In genomic region chr14:31519165-31519564, GRCm38 (mm10) we compare ENCODE assay signal across 10 mouse cellular contexts. TPM values are rescaled to one million over a fixed set of nuclear protein-coding genes. Genes with fewer than 3 reads are reported as not detected.
A peak's percentile ranks its signal among the peaks of the same experiment; 100 is the strongest.
DNase-seq lines count a peak whose midpoint lies in the region; TF ChIP-seq lines count a peak whose summit lies in the region.
"Had no signal": no experiment of that assay in that cellular context is flagged by ENCODE, and none has a peak within 500 bp of the region (broad histone marks: within the 10 kb centered on the region; RNA-seq: fewer than 3 reads in every experiment).

No protein-coding gene starts in this region.

- H3K27ac ChIP-seq in kidney, adult 2 months (ENCODE audit: insufficient read depth, low read depth, low read length), result no peak overlapping the region
- H3K27ac ChIP-seq: limb, embryonic 13.5 days; neural tube, embryonic 12.5 days had no signal

- TF ChIP-seq CTCF in lung, adult 2 months (IDR thresholded peaks at IDR 0.05; ENCODE audit: insufficient read depth, low read length), result peak; percentile 38; the same call in 1 of the 2 replicates
- TF ChIP-seq CTCF in kidney, adult 2 months (conservative IDR thresholded peaks at IDR 0.05; ENCODE audit: insufficient read depth, insufficient read length, low read depth, low read length), result peak; percentile 80

- no peak for TF ChIP-seq POLR2A in lung, adult 2 months (IDR thresholded peaks at IDR 0.05; ENCODE audit: borderline replicate concordance, extremely low read depth, low read depth, low read length)
- TF ChIP-seq POLR2A in kidney, adult 2 months (IDR thresholded peaks at IDR 0.05; ENCODE audit: low read depth, low read length), result no peak

- 9% methylated on average over 3 of the region's 3 CpGs for WGBS in lung, adult 2 months
- 15% methylated on average over 3 of the region's 3 CpGs for WGBS in kidney, adult 2 months

- H3K27me3 ChIP-seq in kidney, adult 2 months (replicated peaks; ENCODE audit: control insufficient read depth, insufficient read depth, low read length), result no peaks in the 10 kb centered on the region
- H3K27me3 ChIP-seq: limb, embryonic 13.5 days; neural tube, embryonic 12.5 days had no signal

- H3K36me3 ChIP-seq in kidney, adult 2 months (ENCODE audit: control insufficient read depth, insufficient read depth, low read length), result no peaks in the 10 kb centered on the region
- H3K36me3 ChIP-seq: limb, embryonic 13.5 days; neural tube, embryonic 12.5 days had no signal

- H3K4me3 ChIP-seq in lung, adult 2 months (replicated peaks; ENCODE audit: extremely low read depth, low read depth, low read length), result no peak overlapping the region
- H3K4me3 ChIP-seq in kidney, adult 2 months (ENCODE audit: insufficient read depth, low read depth, low read length), result no peak overlapping the region
- H3K4me3 ChIP-seq: limb, embryonic 13.5 days; neural tube, embryonic 12.5 days had no signal

- H3K4me1 ChIP-seq in lung, adult 2 months (ENCODE audit: control insufficient read depth, insufficient read depth, low read length), result no peaks in the 10 kb centered on the region
- H3K4me1 ChIP-seq in kidney, adult 2 months (ENCODE audit: control insufficient read depth, insufficient read depth, low read length), result no peaks in the 10 kb centered on the region; the same call in 1 of the 2 replicates
- H3K4me1 ChIP-seq: limb, embryonic 13.5 days; neural tube, embryonic 12.5 days had no signal

- peak; percentile 36 for DNase-seq in adrenal gland, postnatal 14 days
- no peak for DNase-seq in adrenal gland, postnatal 4 days (ENCODE audit: low spot score in 2 of 2)
- DNase-seq in lung, adult 2 months, result no peak
- DNase-seq in lung, postnatal 25 days (ENCODE audit: low spot score), result no peak
- DNase-seq in kidney, adult 2 months, result peak; percentile 65
- peak; percentile 30 for DNase-seq in skeletal muscle tissue, adult 2 months (ENCODE audit: low read depth, low spot score)
- no peak for DNase-seq in layer of hippocampus, postnatal 14 days (ENCODE audit: low spot score in 2 of 2)
- DNase-seq in layer of hippocampus, adult 18-20 months (ENCODE audit: low spot score in 2 of 2), result no peak

RNA-seq across cellular contexts. Expression of gene Mettl6, which starts 24.3 kb away (rescaled TPM):
- 22.0 and 30.2 TPM in 2 replicates for total RNA-seq in adrenal gland, postnatal 14 days (2021)
- total RNA-seq in adrenal gland, postnatal 4 days (2021), result 10 to 100 TPM; 36.3 to 40.2 TPM
- polyA plus RNA-seq in lung, adult 2 months (2012; rRNA removed), result 5.4 and 10.2 TPM in 2 replicates
- 5.9 and 9.2 TPM in 2 replicates for polyA plus RNA-seq in kidney, adult 2 months (2012; rRNA removed)
- total RNA-seq in layer of hippocampus, postnatal 14 days (2021), result 10 to 100 TPM; 27.6 to 28.5 TPM
- total RNA-seq in layer of hippocampus, adult 18-20 months (2021), result 10 to 100 TPM; 28.3 to 29.6 TPM

RNA-seq across cellular contexts. Expression of gene Eaf1, which starts 25.0 kb away (rescaled TPM):
- 41.5 and 44.2 TPM in 2 replicates for total RNA-seq in adrenal gland, postnatal 14 days (2021)
- total RNA-seq in adrenal gland, postnatal 4 days (2021), result 10 to 100 TPM; 34.9 to 40.3 TPM
- polyA plus RNA-seq in lung, adult 2 months (2012; rRNA removed), result 38.1 and 48.4 TPM in 2 replicates
- 34.3 and 34.7 TPM in 2 replicates for polyA plus RNA-seq in kidney, adult 2 months (2012; rRNA removed)
- 10 to 100 TPM; 12.6 to 13.0 TPM for total RNA-seq in layer of hippocampus, postnatal 14 days (2021)
- 10 to 100 TPM; 19.1 to 20.3 TPM for total RNA-seq in layer of hippocampus, adult 18-20 months (2021)

Comparison
In these comparisons a context has a peak if more than half of its experiments do, and no peak if none do; other contexts are left out.
1. DNase-seq: peak in adrenal gland, postnatal 14 days (single experiment), kidney, adult 2 months (single experiment) and skeletal muscle tissue, adult 2 months (single experiment); none in adrenal gland, postnatal 4 days (0 of 2), lung, adult 2 months (single experiment), lung, postnatal 25 days (single experiment), layer of hippocampus, postnatal 14 days (0 of 2) and layer of hippocampus, adult 18-20 months (0 of 2).